Mouse (Mus musculus): ENCODE results near the gene Usp43.

The Usp43 gene

DNA sequence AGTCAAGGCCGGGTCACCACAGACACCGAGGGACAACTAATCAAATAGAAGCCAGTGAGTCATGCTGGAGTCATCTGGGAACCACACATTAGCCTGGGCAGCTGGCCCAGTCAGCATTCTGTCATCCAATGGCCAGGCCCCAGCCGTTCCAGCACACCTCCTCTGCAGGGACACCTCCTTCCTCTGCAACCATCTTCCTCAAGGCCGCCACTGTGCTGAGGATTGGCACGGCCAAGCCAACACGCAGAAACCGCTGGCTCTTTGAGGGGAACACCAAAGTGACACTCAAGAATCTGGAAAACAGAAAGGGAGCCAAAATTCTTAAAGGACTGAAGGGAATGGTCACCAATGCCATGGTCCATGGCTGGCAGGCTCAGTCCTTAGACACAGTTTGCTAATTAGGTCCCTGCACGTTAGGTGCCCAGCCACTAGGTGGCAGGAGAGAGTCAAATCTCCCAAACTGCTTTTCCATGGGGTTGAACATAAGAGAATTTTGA lies 24.8 kb downstream of the Usp43 start:
- peak; percentile 58 for DNase-seq (ENCODE audit: low read depth)

DNA sequence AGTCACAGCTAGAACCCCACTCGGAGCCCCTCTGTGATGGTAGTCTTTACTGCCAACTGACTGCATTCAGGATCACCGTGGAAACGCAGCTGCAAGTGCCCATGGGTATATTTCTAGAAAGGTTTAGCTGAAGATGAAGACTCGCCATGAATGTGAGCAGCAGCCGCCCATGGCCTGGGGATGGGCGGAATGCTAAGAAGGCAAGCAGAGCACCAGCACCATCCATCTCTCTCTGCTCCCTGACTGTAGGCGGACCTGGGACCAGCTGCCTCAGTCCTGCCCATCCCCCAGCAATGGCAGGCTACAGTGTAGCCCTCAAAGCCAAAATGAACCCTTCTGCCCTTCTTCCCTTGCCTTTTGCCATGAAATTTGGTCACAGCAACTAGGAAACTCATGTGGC lies 26.3 kb downstream of the Usp43 start:
- no peak for DNase-seq (ENCODE audit: low read depth)

DNA sequence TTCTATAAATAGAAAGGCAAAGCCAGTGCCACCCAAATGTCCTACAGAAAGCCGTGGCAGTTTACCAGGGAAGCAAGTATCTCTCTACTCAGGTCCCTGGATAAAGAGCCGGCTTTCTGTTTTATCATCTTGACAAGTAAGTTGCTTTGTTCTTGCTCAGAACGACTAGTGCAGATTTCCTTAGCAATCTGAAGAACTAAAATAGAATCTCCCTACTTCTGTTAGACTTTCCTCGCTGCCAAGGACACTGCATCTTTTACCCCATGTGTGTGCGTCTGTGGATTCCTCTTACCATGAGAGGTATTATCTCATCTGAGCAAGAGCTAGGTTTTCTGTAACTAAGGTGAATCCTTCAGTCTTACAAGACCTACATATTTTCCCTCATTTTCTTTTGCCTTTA lies 33.4 kb downstream of the Usp43 start:
- no peak for DNase-seq (ENCODE audit: low read depth)

DNA sequence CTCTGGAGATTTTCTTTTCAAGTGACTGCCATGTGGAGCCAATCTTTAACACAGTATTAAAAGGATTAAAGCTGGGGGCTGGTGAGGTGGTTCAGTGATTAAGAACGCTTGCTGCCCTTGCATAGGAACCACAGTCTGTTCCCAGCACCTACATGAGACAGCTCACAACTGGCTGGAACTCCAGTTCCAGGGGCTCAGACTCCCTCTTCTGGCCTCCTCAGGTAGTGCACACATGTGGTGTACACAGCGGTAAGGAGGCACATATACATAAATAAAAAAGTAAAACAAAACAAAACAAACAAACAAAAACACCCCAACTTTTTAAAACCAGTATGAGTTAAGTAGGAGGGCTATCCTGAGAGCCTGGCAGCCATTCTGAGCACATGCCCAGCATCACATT lies 36.0 kb downstream of the Usp43 start:
- no peak for DNase-seq (ENCODE audit: low read depth)

DNA sequence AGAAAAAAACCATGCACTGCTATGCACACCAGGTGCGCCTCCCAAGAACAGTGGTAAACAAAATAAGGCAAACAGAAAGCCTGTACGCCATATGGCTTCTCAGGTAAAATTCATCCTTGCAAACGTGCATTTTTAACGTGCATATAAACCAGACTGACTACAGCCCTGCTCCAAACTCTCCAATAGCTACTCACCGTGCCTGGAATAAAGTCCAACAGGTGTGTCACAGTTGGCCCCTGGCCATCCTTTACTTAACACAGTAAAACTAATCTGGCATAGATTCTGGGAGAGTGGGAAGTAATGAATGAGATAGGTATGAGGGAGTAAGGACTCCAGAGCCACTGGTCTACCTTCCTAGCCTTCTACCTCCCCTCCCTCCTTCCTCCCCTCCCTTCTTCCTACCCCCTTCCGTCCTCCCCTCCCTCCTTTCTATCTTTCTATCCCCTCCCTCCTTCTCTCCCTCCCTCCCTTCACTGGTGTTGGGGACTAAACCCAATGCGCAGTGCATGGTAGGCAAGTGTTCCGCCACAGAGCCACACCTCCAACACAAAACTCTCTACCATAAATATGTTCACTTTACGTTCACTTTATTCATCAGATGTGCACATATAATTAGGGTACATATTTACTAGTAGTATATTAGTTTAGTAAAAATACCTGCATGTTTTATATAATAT lies 56.3 kb downstream of the Usp43 start:
- no peak for DNase-seq (ENCODE audit: low read depth)

DNA sequence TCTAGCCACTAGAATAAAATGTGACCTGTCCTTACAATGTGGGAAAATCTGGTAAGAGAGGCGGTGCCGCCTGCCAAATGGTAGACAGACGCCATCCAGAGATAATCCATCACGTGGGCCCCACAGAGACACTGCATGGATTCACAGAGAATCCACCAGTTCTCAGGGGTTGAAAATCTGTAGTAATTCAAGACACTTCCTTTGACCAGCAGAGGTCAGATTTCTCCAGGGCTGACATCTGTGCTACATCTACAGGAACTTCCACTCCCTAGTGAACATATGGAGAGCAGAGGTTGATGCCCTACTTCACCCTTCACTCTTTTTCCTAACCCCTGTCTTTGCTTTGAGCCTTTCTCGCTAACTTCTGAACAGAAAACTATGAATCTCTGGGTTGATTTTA lies 56.9 kb downstream of the Usp43 start:
- DNase-seq (ENCODE audit: low read depth): no peak

DNA sequence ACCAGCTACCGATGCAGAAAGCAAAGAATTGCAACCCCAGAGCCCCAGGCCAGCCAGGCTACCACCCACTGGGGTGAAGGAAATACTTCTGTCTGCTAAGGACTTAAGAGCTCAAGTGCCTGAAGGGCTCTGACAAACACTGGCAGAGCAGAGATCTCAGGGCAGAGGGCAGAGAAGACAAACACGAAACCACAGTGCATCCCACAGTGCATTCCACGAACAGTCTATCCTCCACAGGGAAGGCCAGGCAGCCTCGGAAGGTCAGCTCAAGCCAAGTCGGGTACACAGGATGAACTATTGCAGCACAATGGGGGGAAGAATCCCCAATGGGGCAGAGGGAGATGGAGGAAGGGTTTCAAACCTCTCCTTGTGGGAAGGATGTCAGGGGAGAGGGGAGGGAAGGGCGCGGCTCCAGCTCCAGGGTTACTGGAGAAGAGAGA lies 60.5 kb downstream of the Usp43 start:
- no peak for DNase-seq (ENCODE audit: low read depth)

DNA sequence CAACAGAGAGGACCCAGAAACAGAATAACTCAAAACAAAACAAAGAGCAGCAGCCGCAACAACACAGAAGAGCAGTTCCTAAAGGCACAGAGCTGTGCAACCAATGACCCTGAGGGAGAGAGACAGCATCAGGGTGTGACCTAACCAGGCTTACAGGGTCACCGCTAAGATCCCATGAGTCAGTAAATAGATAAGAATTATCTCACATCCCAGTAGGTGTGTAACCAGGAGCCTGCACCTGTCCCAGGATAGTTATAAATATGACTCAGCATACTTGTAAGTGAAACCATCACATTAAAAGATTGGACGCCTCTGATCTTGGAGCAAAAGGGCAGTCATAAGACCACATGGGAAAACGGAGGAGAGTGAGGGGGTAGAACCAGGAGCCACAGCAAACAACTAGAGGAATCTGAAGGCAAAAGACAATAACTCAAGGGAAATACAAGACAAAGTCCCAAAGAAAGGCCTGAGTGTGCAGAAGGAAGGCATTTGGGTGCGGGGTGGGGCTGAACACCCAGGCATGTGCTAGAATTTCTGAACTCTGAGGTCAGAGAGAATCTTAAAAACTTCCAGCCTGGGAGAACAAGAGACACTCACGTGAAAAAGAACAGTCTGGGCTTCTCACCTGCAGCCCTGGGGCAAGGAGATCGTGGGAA lies 61.1 kb downstream of the Usp43 start:
- DNase-seq (ENCODE audit: low read depth): no peak

DNA sequence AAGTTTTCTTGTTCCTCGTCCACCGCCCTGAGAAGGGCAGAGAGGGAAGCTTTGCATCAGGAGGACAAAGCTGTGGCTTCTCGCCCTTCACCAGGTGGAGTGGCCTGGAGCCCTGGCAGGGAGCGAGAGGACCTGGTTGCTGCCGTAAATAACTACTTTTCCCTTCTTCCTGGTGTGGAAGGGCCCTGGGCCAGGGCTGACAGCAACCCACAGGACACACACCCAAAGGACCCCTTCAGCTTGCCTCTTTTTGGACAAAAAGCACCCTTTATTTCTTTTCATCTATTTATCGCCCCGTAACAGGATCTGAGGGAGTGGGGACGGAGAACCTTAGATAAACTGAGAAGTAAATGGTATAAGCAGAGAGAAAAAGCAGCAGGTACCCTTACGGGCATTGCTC lies 63.4 kb downstream of the Usp43 start:
- no peak for DNase-seq (ENCODE audit: low read depth)

DNA sequence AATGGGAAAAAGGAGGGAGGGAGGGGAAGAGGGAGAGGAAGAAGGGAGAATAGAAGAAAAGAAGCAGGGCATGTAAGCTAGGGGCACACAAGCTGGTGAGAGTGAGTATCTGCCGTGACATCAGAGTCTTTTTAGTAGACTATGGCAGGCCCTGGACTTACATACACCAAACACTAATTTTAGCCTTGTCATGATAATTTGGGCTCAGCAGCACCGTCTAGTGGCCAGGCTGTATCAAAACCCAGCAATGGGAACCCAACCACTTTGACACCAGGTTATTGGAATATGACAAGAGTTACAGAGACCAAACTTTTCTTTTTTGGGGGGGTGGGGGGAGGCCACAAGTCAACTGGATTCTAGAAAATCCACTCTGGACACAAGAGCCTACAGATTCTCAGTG lies 66.9 kb downstream of the Usp43 start:
- DNase-seq (ENCODE audit: low read depth): no peak

DNA sequence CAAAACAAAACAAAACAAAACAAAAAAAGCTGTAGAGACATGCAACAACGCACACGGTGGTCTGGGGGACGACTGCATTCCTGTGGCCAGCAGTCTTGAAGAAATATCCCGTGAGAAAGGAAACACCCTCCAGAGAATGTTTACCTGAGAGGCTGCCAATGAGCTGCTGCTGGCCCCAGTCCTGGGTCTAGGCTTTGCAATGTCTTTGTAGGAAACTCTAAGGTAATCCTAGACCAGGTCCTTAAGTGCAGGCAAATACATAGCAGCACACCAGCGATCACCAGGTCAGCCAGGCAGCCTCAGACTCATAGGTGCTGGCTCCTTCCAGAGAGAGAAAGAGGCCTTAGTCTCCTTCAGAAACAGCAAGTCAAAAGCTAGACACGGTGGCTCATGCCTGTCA lies 68.0 kb downstream of the Usp43 start:
- peak; percentile 50 for DNase-seq (ENCODE audit: low read depth)

DNA sequence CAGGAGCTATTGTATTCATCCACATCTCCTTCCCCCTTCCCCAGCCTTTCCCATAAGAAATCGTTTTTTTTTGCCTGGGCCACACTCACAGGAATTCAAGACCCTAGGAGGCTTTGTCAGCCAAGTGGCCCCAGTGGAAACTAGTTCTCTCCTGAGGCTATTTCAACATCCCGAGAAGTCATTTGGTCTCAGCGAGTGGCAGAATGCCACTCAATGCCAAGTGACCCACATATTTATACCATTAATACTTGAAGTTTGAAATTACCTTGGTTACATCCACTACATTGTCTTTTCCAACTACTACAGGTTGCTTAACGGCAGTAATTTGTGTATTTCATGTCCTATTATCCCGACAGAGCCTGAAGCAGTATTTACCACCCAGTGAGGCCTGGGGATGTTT lies 70.2 kb downstream of the Usp43 start:
- DNase-seq (ENCODE audit: low read depth): no peak

DNA sequence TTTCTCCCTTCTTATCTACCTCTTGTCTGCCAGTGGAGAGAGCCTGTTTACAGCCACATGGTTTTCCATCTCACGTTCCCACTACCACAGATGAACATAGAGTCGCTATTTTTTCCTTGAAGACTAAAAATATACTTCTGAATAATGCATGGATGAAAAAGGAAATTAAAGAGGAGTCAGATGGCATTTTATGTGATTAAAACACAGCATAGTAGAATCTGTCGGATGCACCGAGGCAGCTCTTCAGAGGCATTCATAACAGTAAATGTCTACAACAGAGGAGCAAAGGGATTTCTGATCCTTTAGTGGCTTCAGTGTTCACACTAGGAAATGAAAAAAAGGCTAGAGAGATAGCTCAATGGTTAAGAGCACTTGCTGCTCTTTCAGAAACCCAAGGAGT lies 76.8 kb downstream of the Usp43 start:
- no peak for DNase-seq (ENCODE audit: low read depth)

DNA sequence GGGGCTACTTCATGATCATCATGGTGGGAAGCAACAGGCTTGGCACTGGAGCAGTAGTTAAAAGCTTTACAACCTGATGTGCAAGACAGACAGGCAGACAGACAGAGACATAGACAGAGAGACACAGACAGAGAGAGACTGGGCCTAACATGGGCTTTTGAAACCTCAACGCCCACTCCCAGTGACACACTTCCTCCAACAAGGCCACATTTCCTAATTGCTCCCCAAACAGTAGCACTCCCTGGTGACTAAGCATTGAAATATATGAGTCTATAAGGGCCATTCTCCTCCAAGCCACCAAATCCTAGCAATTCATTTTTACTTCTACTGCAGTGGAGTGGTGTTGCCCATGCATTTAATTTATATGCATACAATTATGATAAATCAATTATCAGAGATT lies 82.1 kb downstream of the Usp43 start:
- no peak for DNase-seq (ENCODE audit: low read depth)

DNA sequence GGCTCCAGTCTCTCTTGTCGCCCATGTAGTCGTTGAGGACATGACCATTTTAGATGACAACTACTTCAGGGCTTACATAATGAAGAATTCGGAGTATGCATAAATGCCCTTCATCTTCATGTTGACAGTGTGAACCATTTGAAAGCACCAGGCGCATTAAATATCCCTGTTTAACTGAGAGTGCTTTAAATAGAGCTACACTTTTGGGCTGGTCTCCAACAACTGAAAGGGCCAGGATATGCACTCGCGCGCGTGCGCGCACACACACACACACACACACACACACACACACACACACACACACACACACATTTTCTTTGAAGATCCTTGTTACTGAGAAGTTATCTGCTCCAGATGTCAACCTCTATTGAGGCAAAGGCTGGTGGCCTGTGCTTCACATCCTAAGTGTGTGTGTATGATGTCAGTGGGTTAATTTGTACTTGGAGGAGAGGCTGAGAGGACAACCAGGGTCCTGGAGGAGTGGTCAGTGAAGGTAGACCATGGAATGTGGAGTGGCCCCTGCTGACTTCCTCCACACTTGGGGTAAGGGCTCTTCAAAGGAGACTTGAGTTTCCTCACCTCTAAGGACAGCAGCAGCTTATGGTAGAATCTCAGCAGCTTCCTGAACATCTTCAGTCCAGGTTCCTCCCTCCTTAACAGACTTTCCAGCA lies 86.4 kb downstream of the Usp43 start:
- DNase-seq (ENCODE audit: low read depth): no peak

DNA sequence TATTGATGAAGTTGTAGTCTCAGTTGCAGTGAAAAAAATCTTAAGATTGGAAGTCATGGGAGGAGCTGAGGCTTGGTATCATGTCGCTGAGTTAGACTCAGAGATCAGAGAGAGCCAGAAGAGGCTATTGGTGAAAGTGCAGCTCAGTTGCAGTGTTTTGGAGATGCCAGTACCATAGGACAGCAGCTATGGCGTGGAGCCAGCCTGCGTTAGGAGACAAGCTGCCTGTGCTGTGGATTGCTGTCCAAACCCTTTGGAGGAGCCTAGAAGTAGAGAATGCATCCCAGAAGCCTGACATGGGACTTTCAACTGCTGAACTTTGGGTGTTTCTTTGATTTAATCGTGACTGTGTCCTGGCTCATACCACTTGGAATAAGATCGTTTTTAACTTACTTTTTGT lies 90.1 kb downstream of the Usp43 start:
- DNase-seq (ENCODE audit: low read depth): no peak

DNA sequence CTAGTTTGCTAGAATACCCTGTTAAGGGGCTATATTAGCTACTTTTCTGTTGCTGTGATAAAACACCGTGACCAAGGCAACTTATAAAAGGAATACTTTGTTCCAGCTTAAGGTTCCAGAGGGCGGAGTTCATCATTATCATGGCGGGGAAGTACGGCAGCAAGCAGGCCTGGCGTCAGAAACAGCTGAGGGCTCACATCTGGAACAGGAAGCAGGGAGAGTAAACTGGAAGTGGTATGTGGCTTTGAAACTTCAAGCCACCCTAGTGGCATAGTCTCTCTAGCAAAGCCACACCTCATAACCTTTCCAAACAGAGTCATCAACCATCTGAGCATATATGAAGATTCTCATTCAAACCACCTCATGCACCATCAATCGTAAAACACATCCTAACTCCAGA lies 92.4 kb downstream of the Usp43 start:
- DNase-seq (ENCODE audit: low read depth): no peak

DNA sequence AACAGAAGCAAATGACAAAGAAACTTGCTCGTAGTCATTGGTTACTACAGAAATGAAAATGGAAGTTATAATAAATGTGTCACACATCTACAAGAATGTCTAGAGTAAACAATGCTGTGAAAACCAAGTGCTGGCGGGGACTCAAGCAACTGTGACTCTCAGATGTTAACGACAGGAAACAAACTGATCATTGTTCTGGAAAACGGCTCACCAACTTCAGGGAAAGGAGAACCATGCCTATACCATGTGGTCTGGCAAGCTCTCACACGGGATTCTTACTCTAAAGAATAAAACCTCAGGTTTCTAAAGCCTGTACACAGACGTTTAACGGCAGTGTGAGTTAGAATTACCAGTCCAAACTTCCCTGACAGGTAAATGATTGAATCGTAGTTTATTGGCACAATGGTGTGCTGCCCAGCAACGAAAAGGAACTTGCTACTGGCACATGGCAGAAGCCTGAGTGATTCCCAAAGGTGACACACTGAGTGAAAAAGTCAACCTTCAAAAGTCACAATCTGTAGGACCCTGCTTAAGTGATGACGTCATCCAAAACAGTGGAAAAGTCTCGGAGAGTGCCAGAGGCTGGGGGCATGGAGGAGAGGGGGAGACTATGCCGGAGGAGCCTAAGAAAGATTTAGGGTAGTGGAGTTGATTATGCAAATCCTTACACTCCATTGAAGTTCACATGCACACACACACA lies 93.4 kb downstream of the Usp43 start:
- DNase-seq (ENCODE audit: low read depth): no peak

DNA sequence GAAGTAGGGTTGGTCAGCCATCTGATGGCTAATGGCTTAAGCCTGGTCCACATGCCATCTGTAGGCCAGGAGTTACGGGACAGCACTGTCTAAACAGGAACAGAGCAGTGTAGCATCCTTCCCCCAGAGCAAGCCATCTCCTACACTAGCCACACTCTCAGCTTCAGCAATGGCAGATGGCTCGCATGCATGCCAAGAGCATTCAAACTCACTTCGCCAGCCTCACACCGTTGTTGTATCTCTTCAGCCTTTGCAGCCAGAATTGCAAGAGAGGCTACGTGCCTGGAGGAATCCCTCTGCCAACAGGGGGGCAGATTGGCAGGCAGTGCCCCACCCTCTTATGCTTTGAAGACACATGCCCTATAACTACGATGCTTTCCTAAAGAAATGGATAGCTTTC lies 100.4 kb downstream of the Usp43 start:
- no peak for DNase-seq (ENCODE audit: low read depth)

DNA sequence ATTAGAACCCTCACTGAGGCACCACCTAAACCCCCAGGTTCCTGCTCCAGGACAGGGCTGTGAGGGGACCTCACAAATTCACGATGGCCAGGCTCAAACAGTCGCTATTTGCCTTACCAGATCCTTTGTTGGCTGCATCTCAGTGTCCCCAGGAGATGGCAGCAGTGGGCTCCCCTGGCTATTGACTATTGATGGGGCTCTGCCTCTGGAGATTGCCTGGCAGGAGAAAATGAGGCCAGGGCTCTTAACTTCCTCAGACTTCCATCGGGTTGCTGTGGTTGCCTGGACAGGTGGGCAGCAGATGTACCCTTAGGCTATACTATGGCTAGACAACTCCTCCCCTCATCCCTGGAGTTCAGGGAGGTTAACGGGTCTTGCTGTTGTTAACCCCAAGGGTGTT lies 101.7 kb downstream of the Usp43 start:
- DNase-seq (ENCODE audit: low read depth): no peak

DNA sequence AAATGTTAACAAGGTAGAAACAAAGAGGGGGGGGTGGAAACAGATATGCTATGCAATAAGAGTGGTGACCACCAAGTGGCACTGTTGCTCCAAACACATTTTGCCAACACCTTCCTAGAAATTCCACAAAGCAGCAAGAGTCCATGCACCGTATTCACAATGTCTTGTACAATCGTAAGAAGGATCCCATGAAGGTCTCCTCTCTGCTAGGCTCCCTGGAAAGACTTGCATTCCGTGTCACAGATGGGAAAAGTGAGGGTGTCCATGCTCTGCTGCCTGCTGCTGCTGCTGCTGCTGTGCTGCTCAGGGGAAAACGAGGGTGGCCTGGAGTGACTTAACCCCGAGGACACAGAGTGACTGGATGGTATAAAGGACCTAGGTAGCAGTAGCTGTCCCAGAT lies 102.3 kb downstream of the Usp43 start:
- DNase-seq (ENCODE audit: low read depth): no peak

DNA sequence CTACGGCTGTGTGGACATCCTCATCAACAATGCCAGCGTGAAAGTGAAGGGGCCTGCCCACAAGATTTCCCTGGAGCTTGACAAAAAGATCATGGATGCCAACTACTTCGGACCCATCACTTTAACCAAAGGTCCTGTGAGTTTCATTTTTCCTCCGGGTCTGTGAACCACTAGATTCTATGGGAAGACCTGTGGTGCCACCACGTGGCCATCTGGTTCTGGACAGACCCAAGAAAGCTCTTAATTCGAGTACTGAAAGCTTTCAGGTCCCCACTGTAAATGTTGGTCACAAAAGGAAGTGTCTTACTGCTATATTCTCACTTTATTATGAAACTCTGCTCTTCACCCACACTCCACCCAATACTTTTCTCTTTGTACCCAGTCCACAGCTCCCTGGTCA lies 110.4 kb downstream of the Usp43 start:
- DNase-seq (ENCODE audit: low read depth): no peak

DNA sequence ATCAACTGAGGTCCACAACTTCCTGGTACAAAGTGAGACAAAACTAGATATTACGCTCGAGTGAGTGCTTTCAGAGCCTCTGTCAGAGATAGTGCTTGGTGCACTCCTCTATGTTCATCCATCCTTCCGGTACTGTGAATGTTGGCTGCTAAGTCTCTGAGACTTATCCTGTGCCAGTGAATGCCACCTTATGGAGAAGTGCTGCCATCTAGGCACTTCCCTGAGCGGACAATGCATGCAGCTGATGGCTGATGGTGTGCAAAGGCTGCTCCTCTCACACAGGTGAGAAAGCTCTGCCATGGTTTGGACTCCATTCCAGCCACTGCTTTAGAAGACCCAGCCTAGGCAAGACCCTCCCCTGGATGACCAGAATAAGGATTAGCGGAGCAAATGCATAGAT lies 113.9 kb downstream of the Usp43 start:
- no peak for DNase-seq (ENCODE audit: low read depth)

Data from fibroblast of lung, adult 2 months (primary cell).